Mouse (Mus musculus) liver, embryonic 14.5 days (tissue): ENCODE results near the gene Sik3. TPM values are rescaled to one million over a fixed set of nuclear protein-coding genes. Genes with fewer than 3 reads are reported as not detected.

Source experiments
- ATAC-seq: fragments of 200-750 bp; cut with Nextera tagmentation; 2 replicates; pipeline ENCODE4 v1.8.0; 2017; ENCODE audit warnings: moderate number of reproducible peaks, mild to moderate bottlenecking, moderate library complexity; ENCODE audit not compliant: insufficient read depth
- DNase-seq, 3 experiments: peaks; one replicate each; pipeline ENCODE4 v3.0.0-alpha.2; 2012 to 2013; ENCODE audit warnings: low read depth in 3 of 3, low spot score in 3 of 3
- H3K27ac ChIP-seq: fragments of 300-500 bp; sonication (generic); 2 replicates; pipeline ENCODE4 v1.5.1; 2014; ENCODE audit warnings: moderate library complexity, mild to moderate bottlenecking, control low read depth, inconsistent platforms
- H3K27me3 ChIP-seq: fragments of 300-500 bp; sonication (generic); 2 replicates; pipeline ENCODE4 v1.6.1; 2014; ENCODE audit warnings: mild to moderate bottlenecking, low read length, moderate library complexity; ENCODE audit not compliant: control insufficient read depth, insufficient read depth
- H3K36me3 ChIP-seq: fragments of 300-500 bp; sonication (generic); replicated peaks from 2 replicates; pipeline ENCODE4 v1.6.1; 2014; ENCODE audit warnings: low read depth; ENCODE audit not compliant: control insufficient read depth, insufficient read depth
- H3K4me1 ChIP-seq, 2 experiments: fragments of 200-500 bp in 1 of 2; fragments of 300-500 bp in 1 of 2; sonication (generic) in 1 of 2; replicated peaks; 2 replicates each; pipeline ENCODE4 v1.6.1; 2012 to 2014; ENCODE audit warnings: antibody characterized with exemption in 1 of 2, inconsistent platforms in 1 of 2, low read length in 1 of 2; ENCODE audit not compliant: control insufficient read depth in 2 of 2, insufficient read depth in 2 of 2
- H3K4me2 ChIP-seq: fragments of 300-500 bp; sonication (generic); 2 replicates; pipeline ENCODE4 v1.6.1; 2014; ENCODE audit warnings: low read depth, mild to moderate bottlenecking, control low read depth, moderate library complexity
- H3K4me3 ChIP-seq, 2 experiments: fragments of 200-500 bp in 1 of 2; fragments of 300-500 bp in 1 of 2; sonication (generic) in 1 of 2; 2 replicates each; pipeline ENCODE4 v1.5.1; 2012 to 2014; ENCODE audit warnings: low read depth in 2 of 2, low read length in 2 of 2, mild to moderate bottlenecking in 2 of 2, control low read depth in 1 of 2, inconsistent platforms in 1 of 2, moderate library complexity in 1 of 2; ENCODE audit not compliant: insufficient read depth in 1 of 2
- H3K9ac ChIP-seq: fragments of 300-500 bp; sonication (generic); replicated peaks from 2 replicates; pipeline ENCODE4 v1.6.1; 2014; ENCODE audit warnings: mild to moderate bottlenecking, control low read depth, moderate library complexity
- H3K9me3 ChIP-seq: fragments of 300-500 bp; sonication (generic); 2 replicates; pipeline ENCODE4 v1.6.1; 2016; ENCODE audit warnings: low read length, mixed read lengths; ENCODE audit not compliant: control insufficient read depth
- CTCF ChIP-seq: IDR thresholded peaks from 2 replicates; pipeline ENCODE4 v1.5.1; 2016; ENCODE audit warnings: antibody characterized with exemption, low read depth, control low read depth
- EP300 ChIP-seq: IDR thresholded peaks from 2 replicates; pipeline ENCODE4 v1.6.1; 2016; ENCODE audit warnings: antibody characterized with exemption, low read depth
- WGBS: fragments of 180-500 bp; shearing (Covaris S2); extraction: QIAGEN DNeasy Blood & Tissue Kit; methylation state at CpG from one replicate; pipeline ENCODE4 v1.1.7; 2014; ENCODE audit not compliant: insufficient replicate concordance; 5-methylcytosine and 5-hydroxymethylcytosine counted together
- polyA plus RNA-seq, 2 experiments: library from polyadenylated mRNA; depleted of rRNA in 1 of 2; stranded (reverse) in 1 of 2; unstranded in 1 of 2; fragments of >200 nt; fragmentation: Nextera tagmentation in 1 of 2; extraction: Ambion mirVana in 1 of 2; gene quantifications; 2 replicates each; pipeline versions ENCODE4 v1.2.1 to v1.2.3; 2012 to 2014

Gene Sik3
- polyA plus RNA-seq, 2 experiments, result 2.1 to 3.0 TPM

GRCm38 (mm10) chr9:45981331-45981730, 31.3 kb upstream of the Sik3 start:
- Histone ChIP-seq H3K9me3 (no peaks in the 10 kb centered on the region), H3K36me3 (peaks cover 13% of the 10 kb centered on the region), H3K4me2 (peak overlapping the region; percentile 11; the same call in 1 of the 2 replicates), H3K27me3 (no peaks in the 10 kb centered on the region), H3K4me1 (peaks cover 15 to 25% of the 10 kb centered on the region in 2 experiments), H3K27ac (no peak overlapping the region), H3K4me3 (no peak overlapping the region), H3K9ac (no peak overlapping the region)
- TF ChIP-seq CTCF (peak; percentile 45), EP300 (no peak)
- ATAC-seq (no peak), DNase-seq (no peak)

GRCm38 (mm10) chr9:45983676-45984408, 28.8 kb upstream of the Sik3 start:
- TF ChIP-seq EP300, result no peak
- TF ChIP-seq CTCF, result peak; percentile 35
- Histone ChIP-seq H3K27me3 (no peaks in the 10 kb centered on the region), H3K9ac (peak overlapping the region; percentile 97), H3K36me3 (no peaks in the 10 kb centered on the region; the same call in 1 of the 2 replicates), H3K4me2 (peak overlapping the region; percentile 92), H3K9me3 (no peaks in the 10 kb centered on the region), H3K4me3 (peak overlapping the region; percentile 81 to 82), H3K4me1 (peaks cover 15 to 22% of the 10 kb centered on the region in 2 experiments), H3K27ac (peak overlapping the region; percentile 71)
- whole genome bisulfite sequencing, result under 1% methylated on average over 23 of the region's 23 CpGs
- peak in 1 of 3 experiments; percentile 32 for DNase-seq
- ATAC-seq, result peak; percentile 14; the same call in 1 of the 2 replicates

DNA sequence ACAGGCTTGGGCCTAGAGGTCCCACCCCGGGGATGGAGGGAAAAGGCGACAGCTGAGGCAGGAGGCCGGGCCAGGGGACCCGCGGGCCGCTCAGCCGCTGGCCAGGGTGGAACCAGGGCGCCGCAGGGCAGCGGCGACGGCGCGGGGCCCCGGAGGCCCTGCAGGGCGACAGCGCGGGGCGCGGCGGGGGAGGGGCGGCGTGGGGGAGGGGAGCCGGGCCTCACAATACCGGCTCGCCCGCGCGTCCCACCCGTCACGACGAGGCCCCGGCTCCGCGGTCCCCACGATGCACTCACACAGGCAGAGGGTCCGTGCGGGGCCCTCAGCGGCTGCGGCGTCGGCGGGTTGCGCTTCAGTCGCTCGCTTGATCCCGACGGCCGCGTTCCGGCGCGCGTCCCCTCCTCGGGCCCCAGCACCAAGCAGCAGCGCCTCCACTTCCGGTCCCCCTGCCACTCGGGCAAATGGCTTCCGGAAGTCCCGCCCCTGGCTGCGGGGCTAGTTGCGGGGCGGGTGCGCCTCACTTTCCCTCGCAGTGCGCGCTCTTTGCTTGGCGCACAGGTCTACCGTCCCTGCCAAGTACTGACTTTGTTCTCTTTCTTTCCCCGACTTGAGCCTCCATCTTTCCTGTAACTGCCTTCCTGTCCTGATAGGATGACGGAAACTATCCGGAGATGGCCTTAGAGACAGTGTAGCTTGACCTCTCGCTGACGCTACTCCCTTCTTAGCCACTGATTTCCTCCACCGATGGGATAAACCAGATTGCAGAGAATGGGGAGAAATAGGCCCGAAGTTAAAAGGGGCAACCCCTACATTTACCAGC, 28.0 kb upstream of the Sik3 start:
- peak; percentile 91 for ATAC-seq
- Histone ChIP-seq H3K9ac (peak overlapping the region; percentile 97), H3K9me3 (no peaks in the 10 kb centered on the region), H3K4me3 (peak overlapping the region; percentile 81 to 82), H3K36me3 (no peaks in the 10 kb centered on the region; the same call in 1 of the 2 replicates), H3K27me3 (no peaks in the 10 kb centered on the region), H3K4me1 (peaks cover 15 to 19% of the 10 kb centered on the region in 2 experiments), H3K27ac (peak overlapping the region; percentile 71), H3K4me2 (peak overlapping the region; percentile 92)
- under 1% methylated on average over 75 of the region's 76 CpGs for WGBS
- no peak for TF ChIP-seq EP300
- no peak; the same call in 1 of the 2 replicates for TF ChIP-seq CTCF
- DNase-seq, result peak; percentile 76 to 81 (median 80)

DNA sequence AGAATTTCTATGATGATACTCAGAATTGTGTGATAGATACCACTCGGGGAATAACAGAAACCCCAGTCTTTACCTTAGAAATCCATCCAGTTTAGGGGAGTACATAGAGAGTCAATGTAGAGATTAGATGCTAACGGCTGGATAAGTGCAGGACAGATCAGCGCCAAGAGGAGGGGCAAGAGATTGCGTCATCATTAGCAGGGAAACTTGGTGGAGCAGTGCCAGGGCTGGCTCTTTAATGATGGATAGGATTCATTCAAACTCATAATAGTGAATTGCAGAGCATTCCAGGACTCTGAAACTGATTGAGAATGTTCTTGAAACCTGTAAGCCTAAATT, 27.4 kb upstream of the Sik3 start:
- peak overlapping the region; percentile 71 for H3K27ac ChIP-seq
- no peaks in the 10 kb centered on the region for H3K27me3 ChIP-seq
- no peaks in the 10 kb centered on the region for H3K9me3 ChIP-seq
- H3K4me1 ChIP-seq, result peaks cover 10 to 13% of the 10 kb centered on the region in 2 experiments
- WGBS, result 2% methylated on average over 4 of the region's 4 CpGs
- H3K4me3 ChIP-seq, result peak overlapping the region; percentile 81 to 82
- TF ChIP-seq EP300, result no peak
- no peak for TF ChIP-seq CTCF
- DNase-seq (peak in 2 of 3 experiments; percentile 26 to 39), ATAC-seq (peak; percentile 38; the same call in 1 of the 2 replicates)
- H3K36me3 ChIP-seq, result no peaks in the 10 kb centered on the region; the same call in 1 of the 2 replicates
- peak overlapping the region; percentile 97 for H3K9ac ChIP-seq
- peak overlapping the region; percentile 92 for H3K4me2 ChIP-seq

GRCm38 (mm10) chr9:45999009-45999408, 13.6 kb upstream of the Sik3 start:
- ATAC-seq (no peak), DNase-seq (no peak)
- TF ChIP-seq EP300 (no peak), CTCF (no peak)
- Histone ChIP-seq H3K4me3 (no peak overlapping the region), H3K4me1 (peaks cover 0 to 2% of the 10 kb centered on the region in 2 experiments; a peak in 1 of 4 replicates), H3K27me3 (no peaks in the 10 kb centered on the region), H3K4me2 (no peak overlapping the region), H3K27ac (no peak overlapping the region), H3K9ac (no peak overlapping the region), H3K36me3 (no peaks in the 10 kb centered on the region), H3K9me3 (no peaks in the 10 kb centered on the region)
- WGBS, result 60% methylated on average over 4 of the region's 4 CpGs
